ENCODE assay signal across 8 mouse cellular contexts in genomic region chr2:125506316-125507054, GRCm38 (mm10). TPM values are rescaled to one million over a fixed set of nuclear protein-coding genes. Genes with fewer than 3 reads are reported as not detected.
DNase-seq lines count a peak whose midpoint lies in the region; ATAC-seq lines count a peak whose summit lies in the region.

No protein-coding gene starts in this region.

- WGBS in kidney, embryonic 16.5 days = 2% methylated on average over 37 of the region's 37 CpGs

- peak overlapping the region; percentile 77 for H3K9ac ChIP-seq in kidney, embryonic 16.5 days (replicated peaks; ENCODE audit: low read length)

- peaks cover 16% of the 10 kb centered on the region for H3K4me1 ChIP-seq in kidney, embryonic 16.5 days (ENCODE audit: insufficient read depth, low read length)

- peak overlapping the region; percentile 54 for H3K4me3 ChIP-seq in kidney, embryonic 16.5 days (ENCODE audit: low read length)

- peak; percentile 49 to 60 for DNase-seq in left cerebral cortex, postnatal 14 days (ENCODE audit: low spot score in 2 of 2)
- DNase-seq in left cerebral cortex, adult 9 months (ENCODE audit: low spot score in 2 of 2) = no peak
- peak; percentile 83 for DNase-seq in embryo, embryonic 10.5 days (ENCODE audit: low spot score)
- peak; percentile 82 to 83 for DNase-seq in heart, adult 9 months (ENCODE audit: low spot score in 2 of 2)
- peak; percentile 48 for DNase-seq in lung, postnatal 25 days (ENCODE audit: low spot score)
- DNase-seq in right cerebral cortex, postnatal 4 days = peak; percentile 68

- H3K27ac ChIP-seq in kidney, embryonic 16.5 days (ENCODE audit: low read length) = peak overlapping the region; percentile 74

- peaks cover 9% of the 10 kb centered on the region; the same call in 1 of the 2 replicates for H3K27me3 ChIP-seq in kidney, embryonic 16.5 days (ENCODE audit: insufficient read depth, low read length)

- H3K4me2 ChIP-seq in kidney, embryonic 16.5 days (replicated peaks; ENCODE audit: low read depth, low read length) = peak overlapping the region; percentile 77

- H3K9me3 ChIP-seq in kidney, embryonic 16.5 days (ENCODE audit: low read length) = no peaks in the 10 kb centered on the region

- ATAC-seq in kidney, embryonic 16.5 days (ENCODE audit: low FRiP score, low TSS enrichment) = peak; percentile 91
- ATAC-seq in monocyte, adult 5-6 weeks (replicated peaks; ENCODE audit: insufficient number of reproducible peaks, low FRiP score, low TSS enrichment, poor library complexity, severe bottlenecking) = no peak

- intact Hi-C loops in left cerebral cortex, postnatal 14 days (cut with DNase I) = loop anchor here (5.0 kb wide), 1 partner anchor 96 kb away; no protein-coding TSS in a partner anchor

- H3K36me3 ChIP-seq in kidney, embryonic 16.5 days (ENCODE audit: insufficient read depth, low read length) = no peaks in the 10 kb centered on the region

RNA-seq across cellular contexts. Expression of gene Fbn1, which starts 1.3 kb away (rescaled TPM):
- total RNA-seq in left cerebral cortex, postnatal 14 days (2021) = 1 to 10 TPM; 5.8 to 7.3 TPM
- polyA plus RNA-seq in kidney, embryonic 16.5 days (2015; fragmentation: Nextera tagmentation; extraction: Ambion mirVana) = 15.2 and 15.5 TPM in 2 replicates
- not detected in 3 replicates for total RNA-seq in monocyte, adult 5-6 weeks (2017)

RNA-seq across cellular contexts. Expression of gene Gm9913, which starts 1.6 kb away (rescaled TPM):
- under 1 TPM in 1 of 2 experiments, not detected in 1; 0.27 TPM for total RNA-seq in left cerebral cortex, postnatal 14 days (2021)
- polyA plus RNA-seq in kidney, embryonic 16.5 days (2015; fragmentation: Nextera tagmentation; extraction: Ambion mirVana) = 0.18 and 0.22 TPM in 2 replicates
- not detected in 3 replicates for total RNA-seq in monocyte, adult 5-6 weeks (2017)

Comparison
In these comparisons a context has a peak if more than half of its experiments do, and no peak if none do; other contexts are left out.
1. DNase-seq: peak in left cerebral cortex, postnatal 14 days (2 of 2), embryo, embryonic 10.5 days (single experiment), heart, adult 9 months (2 of 2), lung, postnatal 25 days (single experiment) and right cerebral cortex, postnatal 4 days (single experiment); none in left cerebral cortex, adult 9 months (0 of 2).